Mouse (Mus musculus) intestine, embryonic 15.5 days (tissue): ENCODE data around the gene Dsn1. TPM values are rescaled to one million over a fixed set of nuclear protein-coding genes. Genes with fewer than 3 reads are reported as not detected.

Source experiments
- ATAC-seq: fragments of 200-750 bp; cut with Nextera tagmentation; 2 replicates; pipeline ENCODE4 v1.8.0; 2017; ENCODE audit warnings: moderate TSS enrichment, moderate library complexity
- H3K27ac ChIP-seq: fragments of 300-500 bp; sonication (generic); 2 replicates; pipeline ENCODE4 v1.5.1; 2015; ENCODE audit warnings: mild to moderate bottlenecking, inconsistent platforms
- H3K27me3 ChIP-seq: fragments of 300-500 bp; sonication (generic); replicated peaks from 2 replicates; pipeline ENCODE4 v1.6.1; 2015; ENCODE audit warnings: inconsistent platforms
- H3K36me3 ChIP-seq: fragments of 300-500 bp; sonication (generic); 2 replicates; pipeline ENCODE4 v1.6.1; 2015; ENCODE audit warnings: inconsistent platforms
- H3K4me1 ChIP-seq: fragments of 300-500 bp; sonication (generic); replicated peaks from 2 replicates; pipeline ENCODE4 v1.6.1; 2015; ENCODE audit warnings: inconsistent platforms
- H3K4me2 ChIP-seq: fragments of 300-500 bp; sonication (generic); replicated peaks from 2 replicates; pipeline ENCODE4 v1.6.1; 2015; ENCODE audit warnings: mild to moderate bottlenecking, inconsistent platforms
- H3K4me3 ChIP-seq: fragments of 300-500 bp; sonication (generic); replicated peaks from 2 replicates; pipeline ENCODE4 v1.5.1; 2015; ENCODE audit warnings: inconsistent platforms
- H3K9ac ChIP-seq: fragments of 300-500 bp; sonication (generic); 2 replicates; pipeline ENCODE4 v1.6.1; 2015; ENCODE audit warnings: inconsistent platforms
- H3K9me3 ChIP-seq: fragments of 300-500 bp; sonication (generic); 2 replicates; pipeline ENCODE4 v1.6.1; 2016; ENCODE audit warnings: inconsistent platforms
- WGBS: fragments of 180-500 bp; shearing (Covaris S2); methylation state at CpG from one replicate; pipeline ENCODE4 v1.1.7; 2015; 5-methylcytosine and 5-hydroxymethylcytosine counted together
- polyA plus RNA-seq: library from polyadenylated mRNA; unstranded; fragments of >200 nt; fragmentation: Nextera tagmentation; extraction: Ambion mirVana; gene quantifications from 2 replicates; pipeline ENCODE4 v1.2.1, GENCODE M21; 2015

Gene Dsn1
- polyA plus RNA-seq, result 28.3 and 29.4 TPM in 2 replicates

GRCm38 (mm10) chr2:157006511-157007233 is at the start of gene Dsn1:
Dsn1 (minus strand) TSS chr2:157007154.
- peaks cover 25% of the 10 kb centered on the region for H3K4me1 ChIP-seq
- WGBS, result under 1% methylated on average over 56 of the region's 56 CpGs
- peak within 1 kb of the TSS; percentile 61 for H3K9ac ChIP-seq
- H3K36me3 ChIP-seq, result peaks cover 4% of the 10 kb centered on the region; the same call in 1 of the 2 replicates
- H3K4me2 ChIP-seq, result peak within 1 kb of the TSS; percentile 79
- no peaks in the 10 kb centered on the region for H3K27me3 ChIP-seq
- peak within 1 kb of the TSS; percentile 73 for H3K4me3 ChIP-seq
- no peaks in the 10 kb centered on the region for H3K9me3 ChIP-seq
- peak within 1 kb of the TSS; percentile 72 for H3K27ac ChIP-seq
- ATAC-seq, result peak; percentile 91

DNA sequence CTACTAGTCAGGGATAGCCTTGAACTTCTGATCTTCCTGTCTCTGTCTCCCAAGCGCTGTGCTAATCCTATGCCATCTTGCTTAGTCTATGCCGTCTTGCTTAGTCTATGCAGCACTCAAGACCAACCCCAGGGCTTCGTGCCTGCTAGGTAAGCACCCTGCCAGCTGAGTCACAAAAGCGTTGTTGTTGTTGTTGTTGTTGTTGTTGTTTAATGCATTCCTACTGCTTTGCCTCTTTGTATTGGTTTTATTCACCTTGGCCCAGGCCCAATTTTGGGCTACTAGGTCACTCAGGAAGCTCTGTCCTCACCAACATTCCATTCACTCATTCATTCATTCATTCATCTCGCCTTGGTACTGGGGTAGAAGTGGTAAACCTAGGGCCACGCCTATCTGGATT is 48.8 kb upstream of the Dsn1 start:
- Histone ChIP-seq H3K9me3 (no peaks in the 10 kb centered on the region), H3K4me1 (peaks cover 15% of the 10 kb centered on the region), H3K4me2 (no peak overlapping the region), H3K36me3 (peaks cover 16% of the 10 kb centered on the region), H3K9ac (no peak overlapping the region), H3K27ac (no peak overlapping the region; the same call in 1 of the 2 replicates), H3K4me3 (no peak overlapping the region), H3K27me3 (no peaks in the 10 kb centered on the region)
- 89% methylated on average over 6 of the region's 6 CpGs for WGBS
- ATAC-seq, result no peak

- Histone ChIP-seq H3K4me2 (no peak overlapping the region), H3K9ac (no peak overlapping the region), H3K4me1 (peaks cover 15% of the 10 kb centered on the region), H3K4me3 (no peak overlapping the region), H3K36me3 (peaks cover 21% of the 10 kb centered on the region), H3K9me3 (no peaks in the 10 kb centered on the region), H3K27ac (no peak overlapping the region), H3K27me3 (no peaks in the 10 kb centered on the region)
- WGBS, result 77% methylated on average over 5 of the region's 5 CpGs
- no peak for ATAC-seq
Observed at GRCm38 (mm10) chr2:157054816-157055215, 47.9 kb upstream of the Dsn1 start.

DNA sequence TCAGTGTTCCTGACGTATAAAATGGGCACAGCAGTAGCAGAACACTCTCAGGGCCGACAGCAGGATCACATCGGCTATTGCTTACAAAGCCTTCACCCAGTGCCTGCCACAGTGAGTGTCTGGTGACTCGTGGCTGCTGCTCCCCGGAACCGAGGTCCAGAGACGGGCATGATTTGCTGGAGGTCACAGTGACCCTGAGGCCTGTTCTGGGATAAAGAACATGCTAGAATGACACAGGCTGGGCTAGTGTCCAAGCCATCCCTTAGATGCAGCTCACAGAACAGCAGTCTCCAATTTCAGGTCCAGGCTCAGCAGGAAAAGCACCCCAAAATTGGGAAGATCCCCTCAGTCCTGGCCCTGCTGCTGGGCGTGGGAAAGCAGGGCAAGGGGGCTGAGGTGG is 47.3 kb upstream of the Dsn1 start:
- H3K4me1 ChIP-seq, result peaks cover 11% of the 10 kb centered on the region
- no peak overlapping the region for H3K27ac ChIP-seq
- H3K4me3 ChIP-seq, result no peak overlapping the region
- no peak overlapping the region for H3K4me2 ChIP-seq
- peaks cover 21% of the 10 kb centered on the region for H3K36me3 ChIP-seq
- H3K9me3 ChIP-seq, result no peaks in the 10 kb centered on the region
- H3K9ac ChIP-seq, result no peak overlapping the region
- ATAC-seq, result no peak
- no peaks in the 10 kb centered on the region for H3K27me3 ChIP-seq
- WGBS, result 84% methylated on average over 8 of the region's 8 CpGs

- Histone ChIP-seq H3K27ac (no peak overlapping the region), H3K27me3 (no peaks in the 10 kb centered on the region), H3K4me3 (no peak overlapping the region), H3K36me3 (peaks cover 21% of the 10 kb centered on the region), H3K9me3 (no peaks in the 10 kb centered on the region), H3K4me2 (no peak overlapping the region), H3K9ac (no peak overlapping the region), H3K4me1 (peaks cover 7% of the 10 kb centered on the region)
- ATAC-seq, result no peak
- WGBS, result 79% methylated on average over 4 of the region's 4 CpGs
Observed at GRCm38 (mm10) chr2:157053787-157054186, 46.8 kb upstream of the Dsn1 start.

GRCm38 (mm10) chr2:157053124-157053523 is 46.2 kb upstream of the Dsn1 start:
- Histone ChIP-seq H3K27ac (no peak overlapping the region), H3K4me1 (peaks cover under 1% of the 10 kb centered on the region; the same call in 1 of the 2 replicates), H3K9ac (no peak overlapping the region), H3K4me2 (no peak overlapping the region), H3K36me3 (peaks cover 21% of the 10 kb centered on the region), H3K4me3 (no peak overlapping the region), H3K9me3 (no peaks in the 10 kb centered on the region), H3K27me3 (no peaks in the 10 kb centered on the region)
- no peak for ATAC-seq
- 94% methylated on average over 5 of the region's 5 CpGs for WGBS

GRCm38 (mm10) chr2:157052448-157052847 is 45.5 kb upstream of the Dsn1 start:
- H3K4me3 ChIP-seq, result no peak overlapping the region
- no peaks in the 10 kb centered on the region for H3K27me3 ChIP-seq
- no peak overlapping the region for H3K27ac ChIP-seq
- peaks cover 21% of the 10 kb centered on the region for H3K36me3 ChIP-seq
- no peaks in the 10 kb centered on the region for H3K9me3 ChIP-seq
- no peak overlapping the region for H3K4me2 ChIP-seq
- no peak overlapping the region for H3K9ac ChIP-seq
- 83% methylated on average over 8 of the region's 8 CpGs for WGBS
- H3K4me1 ChIP-seq, result no peaks in the 10 kb centered on the region; the same call in 1 of the 2 replicates
- ATAC-seq, result no peak

GRCm38 (mm10) chr2:157049831-157050243 is 42.9 kb upstream of the Dsn1 start:
- WGBS, result 73% methylated on average over 8 of the region's 8 CpGs
- H3K27ac ChIP-seq, result no peak overlapping the region
- ATAC-seq, result no peak

GRCm38 (mm10) chr2:157048395-157049181 is 41.6 kb upstream of the Dsn1 start:
- Histone ChIP-seq H3K9ac (no peak overlapping the region), H3K9me3 (no peaks in the 10 kb centered on the region), H3K27ac (no peak overlapping the region), H3K27me3 (no peaks in the 10 kb centered on the region), H3K4me3 (no peak overlapping the region), H3K4me2 (no peak overlapping the region), H3K4me1 (no peaks in the 10 kb centered on the region), H3K36me3 (peaks cover 27% of the 10 kb centered on the region)
- no peak for ATAC-seq
- 83% methylated on average over 13 of the region's 13 CpGs for WGBS

More at GRCm38 (mm10) chr2:157049831-157050243, 42.9 kb upstream of the Dsn1 start:
- Histone ChIP-seq H3K4me2 (no peak overlapping the region), H3K27me3 (no peaks in the 10 kb centered on the region), H3K9ac (no peak overlapping the region), H3K36me3 (peaks cover 26% of the 10 kb centered on the region), H3K4me3 (no peak overlapping the region), H3K9me3 (no peaks in the 10 kb centered on the region), H3K4me1 (no peaks in the 10 kb centered on the region; the same call in 1 of the 2 replicates)

GRCm38 (mm10) chr2:157046956-157047355 is 40.0 kb upstream of the Dsn1 start:
- H3K9me3 ChIP-seq, result no peaks in the 10 kb centered on the region
- no peak overlapping the region for H3K4me3 ChIP-seq
- peaks cover 16% of the 10 kb centered on the region; the same call in 1 of the 2 replicates for H3K36me3 ChIP-seq
- H3K4me1 ChIP-seq, result no peaks in the 10 kb centered on the region
- no peak overlapping the region for H3K4me2 ChIP-seq
- no peak overlapping the region for H3K9ac ChIP-seq
- no peak overlapping the region for H3K27ac ChIP-seq
- WGBS, result 86% methylated on average over 5 of the region's 5 CpGs
- H3K27me3 ChIP-seq, result no peaks in the 10 kb centered on the region
- ATAC-seq, result no peak

- no peaks in the 10 kb centered on the region for H3K9me3 ChIP-seq
- no peak overlapping the region for H3K4me3 ChIP-seq
- H3K4me2 ChIP-seq, result no peak overlapping the region
- H3K27ac ChIP-seq, result no peak overlapping the region
- no peaks in the 10 kb centered on the region for H3K27me3 ChIP-seq
- no peak for ATAC-seq
- peaks cover 23% of the 10 kb centered on the region; the same call in 1 of the 2 replicates for H3K36me3 ChIP-seq
- 90% methylated on average over 2 of the region's 2 CpGs for WGBS
- no peaks in the 10 kb centered on the region for H3K4me1 ChIP-seq
- no peak overlapping the region for H3K9ac ChIP-seq
Observed at GRCm38 (mm10) chr2:157045932-157046331, 39.0 kb upstream of the Dsn1 start.

DNA sequence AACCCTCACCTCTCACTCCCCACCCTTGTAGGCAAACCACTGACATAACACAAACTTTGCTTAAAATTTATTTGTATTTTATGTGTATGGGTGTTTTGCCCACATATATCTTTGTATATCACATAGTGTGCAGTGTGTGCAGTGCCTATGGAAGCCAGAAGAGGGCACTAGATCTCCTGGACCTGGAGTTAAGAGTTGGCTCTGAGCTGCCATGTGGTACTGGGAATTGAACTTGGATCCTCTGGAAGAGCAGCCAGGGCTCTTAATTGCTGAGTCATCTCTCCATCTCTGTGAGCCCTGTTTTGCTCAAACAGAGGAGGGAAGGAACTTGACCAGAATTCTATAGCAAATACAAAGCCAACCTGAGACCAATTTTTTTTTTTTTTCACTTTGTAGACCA is 37.0 kb upstream of the Dsn1 start:
- H3K4me1 ChIP-seq, result no peaks in the 10 kb centered on the region
- no peak overlapping the region for H3K27ac ChIP-seq
- H3K9ac ChIP-seq, result no peak overlapping the region
- ATAC-seq, result no peak
- H3K4me2 ChIP-seq, result no peak overlapping the region
- no peaks in the 10 kb centered on the region for H3K27me3 ChIP-seq
- H3K36me3 ChIP-seq, result peaks cover 32% of the 10 kb centered on the region
- H3K4me3 ChIP-seq, result no peak overlapping the region
- H3K9me3 ChIP-seq, result no peaks in the 10 kb centered on the region
